Mouse (Mus musculus) regulatory T cell (primary cell): ENCODE data around the gene Pde6g.

ENCODE experiments used
- in situ Hi-C: fragments of 300-600 bp; cut with MboI, MseI; formaldehyde crosslinking; loops from one replicate; pipeline ENCODE4 v1.15.1; 2025; ENCODE audit warnings: high pct_unique_total_duplicates

Pde6g gene

DNA sequence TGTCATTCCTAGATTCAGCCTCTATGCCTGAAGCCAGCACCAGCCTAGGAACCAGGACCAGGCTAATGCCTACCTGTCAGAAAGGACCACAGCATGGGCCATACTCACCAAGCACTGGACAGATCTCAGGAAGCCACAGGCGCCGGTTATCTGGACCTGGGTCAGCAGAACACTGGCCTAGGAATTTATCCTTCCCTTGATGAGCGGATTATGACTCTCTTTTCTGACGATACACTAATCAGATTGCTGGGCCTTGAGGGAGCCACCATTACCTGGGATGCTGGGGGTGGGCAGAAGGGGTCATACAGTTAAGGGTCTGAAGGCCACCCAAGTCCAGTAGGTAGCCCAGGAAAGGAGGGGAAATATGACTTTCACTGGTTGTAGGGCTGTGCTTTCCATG, at the start of gene Pde6g:
TSS of gene Pde6g (minus strand) at position 195 of the 400 bp plus-strand sequence.
- in situ Hi-C loops: no loop called here

DNA sequence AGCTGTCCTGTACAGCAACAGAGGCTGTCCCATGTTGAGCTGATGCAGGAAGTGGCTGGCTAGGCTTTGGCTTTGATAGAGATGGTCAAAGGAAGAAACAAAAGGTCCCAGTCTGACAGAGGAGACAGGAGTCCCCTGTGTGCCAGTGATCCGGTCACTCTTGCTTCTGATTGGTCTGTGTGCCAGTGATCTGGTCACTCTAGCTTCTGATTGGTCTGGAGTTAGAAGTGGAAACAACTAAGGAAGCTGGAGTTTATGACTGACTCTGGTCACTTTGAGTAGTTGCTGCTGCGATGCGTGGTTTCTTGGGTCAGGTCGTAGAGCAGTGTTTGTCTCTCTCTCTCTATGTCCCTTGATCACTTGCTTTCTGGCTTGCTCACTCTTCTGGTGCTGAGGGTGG, 48.4 kb upstream of the Pde6g start:
- in situ Hi-C loops: no loop called here

DNA sequence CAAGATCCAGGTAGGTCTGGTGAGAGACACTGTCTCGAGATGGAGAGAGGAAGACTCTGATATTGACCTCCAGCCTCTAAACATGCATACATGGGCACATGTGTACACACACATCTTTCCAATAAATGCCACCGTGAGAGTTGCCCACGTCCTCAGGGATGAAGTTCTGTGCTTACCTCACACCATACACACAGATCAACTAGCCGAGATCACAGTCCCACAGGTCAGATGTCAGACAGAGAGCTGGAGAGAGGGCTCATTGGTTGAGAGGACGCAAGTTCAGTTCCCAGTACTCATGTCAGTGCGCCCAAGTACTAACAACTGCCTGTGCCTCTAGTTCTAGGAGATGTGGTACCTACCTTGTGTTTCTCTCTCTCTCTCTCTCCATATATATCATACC, 47.7 kb upstream of the Pde6g start:
- in situ Hi-C loops: no loop called here

DNA sequence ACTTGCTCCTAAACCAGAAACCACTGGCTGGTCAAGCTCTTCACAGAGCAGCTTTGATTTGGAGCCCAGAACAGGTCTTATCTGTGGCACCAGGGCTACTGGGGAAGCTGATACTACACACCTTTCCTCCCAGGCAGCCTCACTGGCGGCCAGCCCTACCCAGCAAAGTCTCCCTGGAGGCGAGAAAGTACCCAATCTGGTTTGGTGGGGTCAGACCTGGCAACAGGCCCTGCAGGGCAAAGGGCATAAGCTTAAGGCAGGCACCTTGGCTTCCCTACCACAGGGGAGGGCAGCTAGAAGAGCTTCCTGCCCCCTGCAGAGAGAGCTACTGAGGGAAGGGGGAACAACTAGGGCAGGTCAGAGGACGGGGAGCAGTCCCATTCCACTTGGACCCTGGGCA, 47.1 kb upstream of the Pde6g start:
- in situ Hi-C loops: no loop called here

DNA sequence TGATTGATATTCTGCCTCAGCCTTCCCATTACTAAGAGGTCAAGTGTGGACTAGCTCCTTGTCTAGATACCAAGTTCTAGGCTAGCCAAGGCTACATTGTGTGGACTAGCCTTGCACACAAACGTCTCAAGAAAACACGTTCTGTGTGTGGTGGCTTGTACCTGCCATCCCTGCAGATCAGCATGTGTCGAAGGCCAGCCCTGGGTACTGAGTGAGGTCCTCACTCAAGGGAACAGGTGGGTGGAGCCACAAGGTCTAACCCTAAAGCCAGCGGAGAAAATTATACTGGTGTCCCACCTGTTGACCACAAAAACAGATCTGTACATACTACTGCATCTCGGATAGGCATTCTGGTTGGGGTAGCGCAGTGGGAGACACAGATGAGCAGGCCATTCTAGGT, 46.6 kb upstream of the Pde6g start:
- in situ Hi-C loops: no loop called here

DNA sequence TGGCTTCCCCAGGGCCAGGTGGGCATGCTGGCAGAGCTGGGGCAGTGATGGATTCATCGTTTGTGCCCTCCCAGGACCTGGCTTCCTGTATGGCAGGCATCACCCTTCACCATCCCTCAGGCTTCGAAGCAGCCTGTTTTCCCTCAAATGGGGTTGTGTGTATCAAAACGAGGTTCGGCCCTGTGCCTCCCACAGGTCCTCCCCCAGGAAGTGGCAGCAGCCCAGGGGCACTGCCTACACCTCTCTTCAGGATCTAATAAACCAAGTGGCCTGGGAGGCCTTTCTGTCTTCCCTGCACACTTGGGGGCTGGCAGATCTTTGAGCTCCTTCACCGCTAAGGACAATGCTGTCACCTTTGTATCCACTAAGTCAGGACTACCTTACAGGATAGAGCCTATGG, 45.6 kb upstream of the Pde6g start:
- in situ Hi-C loops: no loop called here

DNA sequence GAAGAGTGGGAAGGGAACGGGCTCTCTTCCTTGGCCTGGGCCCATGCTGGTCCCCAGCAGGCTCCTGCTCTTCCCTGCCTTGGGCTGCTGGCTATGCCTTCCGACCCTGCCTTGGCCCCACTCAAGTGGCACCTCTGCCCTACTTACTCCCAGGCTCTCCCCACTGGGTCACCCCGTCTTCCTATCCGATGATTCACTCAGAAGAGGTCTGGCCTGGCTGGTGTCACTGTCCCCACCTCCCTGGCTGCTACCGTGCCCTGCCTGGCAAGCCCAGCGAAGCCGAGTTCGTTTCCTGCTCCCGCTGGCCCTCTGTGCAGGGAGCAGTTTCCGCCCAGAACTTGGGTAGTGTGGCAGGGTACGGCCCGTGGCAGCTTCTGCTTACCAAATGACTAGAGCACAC, 44.9 kb upstream of the Pde6g start:
- in situ Hi-C loops: no loop called here

DNA sequence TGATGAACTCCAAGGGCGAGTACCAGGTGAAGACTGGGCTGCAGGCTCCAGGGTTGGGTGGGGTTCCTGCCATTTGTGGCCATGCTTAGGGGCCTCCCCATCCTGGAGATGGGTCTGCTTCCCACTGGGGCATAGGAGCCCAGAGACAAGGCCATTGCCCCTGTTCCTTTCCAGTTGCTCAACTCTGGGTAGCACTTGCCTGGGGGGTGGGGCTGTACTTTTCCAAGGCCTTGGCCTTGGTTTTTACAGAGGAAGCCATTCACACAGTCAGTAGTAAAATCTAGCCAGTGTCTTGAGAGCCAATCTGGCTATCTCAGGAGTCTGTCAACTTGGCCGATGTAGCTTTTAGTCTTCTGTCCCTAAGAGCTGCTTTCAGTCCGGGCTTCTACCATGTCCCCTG, 44.1 kb upstream of the Pde6g start:
- in situ Hi-C loops: no loop called here

DNA sequence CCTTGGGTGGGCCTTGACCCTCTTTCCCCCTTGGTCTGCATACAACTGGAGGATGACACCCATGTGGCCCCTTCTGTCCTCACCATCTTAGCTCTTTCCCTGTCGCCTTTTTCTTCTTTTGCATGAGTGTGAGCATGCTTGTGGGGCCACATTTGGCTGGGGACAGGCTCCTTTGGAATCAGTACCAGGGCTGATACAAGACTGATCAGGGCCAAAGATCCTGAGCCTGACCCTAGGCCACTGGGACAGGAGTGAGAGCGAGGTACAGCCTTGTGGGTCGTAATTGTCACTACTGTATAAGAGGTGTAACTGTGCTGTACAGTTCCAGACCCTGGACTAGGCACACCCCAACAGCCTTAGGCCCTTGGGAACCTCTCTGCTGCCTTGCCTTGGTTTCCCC, 40.6 kb upstream of the Pde6g start:
- in situ Hi-C loops: no loop called here

DNA sequence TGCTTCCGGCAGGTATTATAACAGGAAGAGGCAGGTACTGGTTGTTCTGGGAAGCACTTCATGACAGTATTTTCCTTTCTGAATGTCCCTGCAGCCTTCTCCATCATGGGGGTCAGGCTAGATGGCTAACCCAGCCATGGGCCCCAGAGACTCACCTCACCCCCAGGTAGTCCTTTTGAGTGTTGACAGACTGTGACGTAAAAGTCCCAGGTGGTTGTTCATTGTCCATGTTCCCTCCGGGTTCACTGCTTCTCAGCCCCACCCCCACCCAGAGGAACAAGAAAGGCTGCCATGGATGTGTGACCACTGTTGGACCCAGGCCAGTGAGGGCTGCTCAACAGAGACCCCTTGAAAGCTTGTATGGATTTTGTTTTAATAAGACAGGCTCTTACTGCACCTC, 40.1 kb upstream of the Pde6g start:
- in situ Hi-C loops: no loop called here

DNA sequence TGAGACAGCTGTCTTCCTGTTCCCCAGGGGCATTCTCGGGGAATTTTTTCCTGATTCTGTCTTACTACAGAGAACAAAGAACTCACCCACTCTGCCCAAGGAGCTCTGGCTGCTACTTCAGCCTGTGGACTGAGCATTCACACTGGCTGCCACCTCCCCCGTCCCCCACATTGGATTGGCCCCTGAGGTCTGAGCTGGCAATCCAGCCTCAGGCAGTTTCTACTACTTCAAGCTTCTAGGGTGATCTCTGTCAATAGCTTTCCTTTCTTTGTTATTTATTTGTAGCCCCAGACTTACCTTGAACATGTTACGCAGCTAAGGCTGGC, 39.5 kb upstream of the Pde6g start:
- in situ Hi-C loops: no loop called here

DNA sequence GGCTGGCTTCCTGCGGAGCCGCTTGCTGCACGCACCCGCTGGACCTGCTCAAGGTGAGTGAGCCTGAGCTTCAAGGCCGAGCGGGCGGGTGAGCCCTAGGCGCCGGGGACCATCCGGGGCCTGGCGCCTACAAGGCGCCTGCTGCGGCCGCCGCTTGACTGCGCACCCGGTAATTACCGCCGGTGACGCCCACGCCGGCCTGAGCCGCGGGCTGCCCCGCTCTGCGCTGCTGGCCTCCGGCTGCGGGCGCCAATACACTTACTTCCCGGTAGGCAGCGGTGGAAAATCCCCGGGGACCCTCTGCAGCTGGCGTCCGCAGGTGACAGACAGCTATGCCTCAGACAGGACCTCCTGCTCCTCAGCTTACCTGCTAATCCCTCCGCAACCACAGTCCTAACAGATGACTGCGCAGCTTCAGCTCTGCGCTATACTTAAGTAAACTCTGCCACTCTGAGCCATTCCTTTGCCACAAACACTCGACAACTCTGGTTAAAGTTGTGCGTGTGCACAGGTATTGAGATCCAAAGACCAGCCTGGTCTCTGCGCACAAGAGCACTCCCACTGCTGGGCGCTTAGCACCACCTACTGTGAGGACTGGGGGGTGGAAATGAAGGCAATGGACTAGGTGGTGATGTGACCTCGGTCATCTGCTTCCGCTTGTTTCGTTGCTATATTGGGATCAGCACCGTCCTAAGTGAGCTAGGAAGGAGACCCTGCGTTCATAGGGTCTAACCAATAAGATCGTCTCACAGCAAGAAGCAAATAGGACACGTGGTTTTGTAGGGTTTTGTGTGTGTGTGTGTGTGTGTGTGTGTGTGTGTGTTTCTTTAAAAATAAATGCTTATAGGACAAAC, 39.0 kb upstream of the Pde6g start:
- in situ Hi-C loops: no loop called here

DNA sequence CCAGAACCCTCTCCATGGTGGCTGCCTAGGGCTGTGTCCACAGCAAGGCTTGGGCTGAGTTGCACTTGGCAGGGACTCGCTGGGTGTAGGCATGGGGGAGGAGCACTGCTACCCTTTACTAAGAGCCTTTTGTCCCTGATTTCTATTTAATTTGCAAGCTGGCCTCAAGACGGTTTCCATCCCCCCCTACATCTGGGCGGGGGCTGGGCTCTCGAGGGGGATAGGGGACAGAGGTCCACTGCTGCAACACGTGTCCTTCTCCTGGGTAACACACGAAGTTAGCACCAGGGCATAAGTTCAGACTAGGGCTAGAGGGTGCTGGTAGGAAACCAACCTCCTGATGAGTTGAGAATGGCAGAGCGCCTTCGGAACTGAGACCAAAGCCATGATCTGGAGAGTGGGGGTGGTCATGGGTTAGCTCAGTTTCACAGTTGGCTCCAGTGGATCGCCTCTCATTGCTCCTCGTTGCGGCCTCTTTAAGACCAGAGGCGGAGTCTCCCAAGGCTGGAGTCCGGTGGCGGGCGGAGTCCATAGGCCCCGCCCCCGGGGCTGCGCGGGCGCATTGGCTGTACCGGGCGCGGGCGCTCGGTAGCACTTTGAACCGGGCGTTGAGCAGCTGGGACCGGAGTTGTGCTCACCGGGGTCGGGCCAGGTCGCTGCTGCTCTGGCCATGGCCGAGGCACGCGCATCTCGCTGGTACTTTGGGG, 38.2 kb upstream of the Pde6g start, which contains the start of gene Slc25a10:
TSS of gene Slc25a10 (plus strand) at position 524 of the 707 bp plus-strand sequence.
- in situ Hi-C loops: no loop called here

DNA sequence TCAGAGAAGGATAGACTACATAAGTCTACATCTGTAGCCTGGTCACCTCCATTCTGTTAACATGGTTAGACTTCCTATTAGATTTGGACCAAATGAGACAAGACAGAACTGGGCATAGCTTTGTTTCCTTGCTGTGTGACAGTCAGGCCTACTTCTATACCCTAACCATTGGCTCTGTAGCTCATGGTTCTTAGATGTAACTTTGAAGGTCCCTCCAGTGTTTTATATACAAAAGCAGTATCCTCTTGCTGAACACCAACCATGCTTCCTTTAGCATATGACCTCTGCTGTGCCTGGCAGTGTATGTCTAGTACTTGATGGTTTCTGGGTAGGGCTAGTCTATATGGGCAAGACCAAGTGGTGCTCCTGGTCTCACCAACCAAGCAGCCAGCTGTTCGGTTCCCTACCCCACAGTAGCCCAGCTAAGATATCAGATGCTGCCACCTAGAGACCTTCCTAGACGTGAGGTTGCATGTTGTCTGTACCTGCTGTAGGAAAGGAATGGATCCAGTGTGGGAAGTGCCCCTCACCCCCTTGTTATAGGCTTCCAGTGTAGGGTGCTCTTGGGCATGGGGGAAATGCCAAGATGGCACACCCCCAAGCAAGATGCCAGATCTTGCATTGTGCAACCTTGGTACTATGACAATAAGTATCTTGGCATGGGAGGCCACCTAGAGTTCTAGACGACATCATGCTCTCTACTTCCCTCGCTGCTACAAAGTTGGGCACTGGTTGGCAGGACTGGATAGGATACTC, 37.2 kb upstream of the Pde6g start:
- in situ Hi-C loops: no loop called here

DNA sequence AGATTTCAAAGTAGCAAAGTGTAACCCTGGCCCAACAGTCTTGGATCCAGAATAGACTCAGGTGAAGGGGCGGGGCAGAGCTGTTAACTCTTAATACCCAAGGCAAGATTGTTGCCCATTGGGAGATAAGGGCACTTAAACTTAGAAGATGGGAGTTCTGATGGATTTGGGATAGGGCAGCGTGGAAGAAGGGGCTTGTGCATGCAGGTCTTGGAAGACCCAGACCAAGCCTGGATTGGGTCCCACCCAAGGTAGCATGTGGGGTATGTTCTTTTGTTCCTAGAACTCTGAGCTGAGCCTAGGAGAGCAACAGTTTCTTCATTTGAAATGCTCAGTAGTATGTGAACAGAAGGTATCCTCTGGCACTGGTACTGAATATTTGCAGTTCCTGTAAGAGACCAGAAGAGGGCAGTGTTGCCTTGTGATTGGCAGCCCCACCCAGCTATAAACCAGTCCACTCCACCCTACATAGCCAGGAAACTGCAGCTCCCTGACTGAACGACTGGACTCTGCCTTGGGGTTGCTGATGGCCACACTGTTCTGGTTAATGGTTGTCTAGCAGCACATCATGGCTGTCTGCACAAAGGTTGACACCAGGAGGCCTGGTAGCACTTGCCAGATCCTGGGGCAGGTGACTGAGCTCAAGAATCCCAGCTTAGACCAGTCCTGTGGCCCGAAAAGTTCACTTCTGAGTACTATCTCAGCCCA, 35.9 kb upstream of the Pde6g start:
- in situ Hi-C loops: no loop called here

DNA sequence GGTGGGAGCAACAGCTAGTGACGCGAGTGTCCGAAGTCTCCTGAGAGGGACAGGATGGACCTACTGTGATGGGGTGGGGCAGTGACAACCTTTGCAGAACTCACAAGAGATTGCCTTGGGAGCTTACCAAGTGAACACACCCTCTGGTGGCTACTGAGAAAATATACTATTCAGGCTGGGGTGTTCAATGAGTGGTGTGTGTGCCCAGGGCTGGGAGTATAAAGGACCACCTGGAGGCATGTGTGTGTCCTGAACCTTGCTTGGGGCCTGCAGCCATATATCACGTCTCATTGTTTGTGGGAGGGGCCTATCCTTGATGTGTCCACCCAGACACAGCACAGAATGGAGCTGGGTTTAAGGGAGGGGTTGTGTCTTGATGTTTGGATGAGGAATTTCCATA, 35.2 kb upstream of the Pde6g start:
- in situ Hi-C loops: no loop called here

DNA sequence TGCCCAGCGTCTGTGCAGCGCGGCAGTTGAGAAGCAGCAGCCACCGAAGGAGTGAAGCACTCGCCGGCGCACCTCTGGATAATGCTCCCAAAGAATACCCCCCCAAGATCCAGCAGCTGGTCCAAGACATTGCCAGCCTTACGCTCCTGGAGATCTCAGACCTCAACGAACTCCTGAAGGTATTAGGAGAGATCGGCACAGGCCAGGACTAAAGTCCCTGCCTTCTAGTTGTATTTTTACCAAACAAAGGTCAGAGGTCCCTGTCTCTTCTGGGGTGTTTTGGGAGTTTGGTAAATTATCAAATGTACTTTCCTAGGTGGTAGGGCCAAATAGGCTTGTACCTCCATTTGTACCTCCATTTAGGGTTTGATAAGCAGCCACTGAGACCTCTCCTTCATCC, 32.0 kb upstream of the Pde6g start:
- in situ Hi-C loops: no loop called here

DNA sequence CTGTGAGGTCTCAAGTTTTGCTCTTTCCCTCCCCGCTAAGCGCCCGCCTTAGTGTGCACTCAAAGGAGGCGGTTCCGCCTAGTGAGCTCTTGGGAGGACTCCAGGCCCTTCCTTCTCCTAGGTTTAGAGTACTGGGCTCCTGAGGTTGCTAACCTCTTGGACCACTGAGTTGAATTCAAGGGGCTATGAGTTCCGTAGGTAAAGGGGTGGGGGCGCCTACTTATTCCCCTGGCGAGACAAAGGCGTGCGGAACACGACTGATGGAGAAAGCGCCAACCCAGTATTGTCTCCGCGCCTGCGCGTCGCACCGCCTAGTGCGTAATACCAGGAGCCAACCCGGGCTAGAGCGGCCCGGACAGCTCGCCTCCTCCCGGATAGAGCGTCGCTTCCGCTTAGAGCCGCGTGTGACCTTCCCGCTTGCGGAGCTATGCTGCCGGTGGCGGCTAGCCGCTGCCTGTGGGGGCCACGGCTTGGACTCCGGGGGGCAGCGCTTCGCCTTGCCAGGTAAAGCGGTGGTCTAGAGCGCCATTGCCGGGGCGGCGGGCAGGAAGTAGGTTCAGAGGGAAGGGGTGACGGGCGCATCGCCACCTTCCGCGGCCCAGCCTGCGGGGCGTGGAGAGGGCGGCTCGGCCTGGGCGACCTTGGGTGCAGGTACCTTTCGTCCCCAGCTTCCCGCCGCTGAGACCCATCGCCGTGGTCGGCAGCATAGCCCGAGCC, 31.1 kb upstream of the Pde6g start, which contains the start of gene Mrpl12:
TSS of gene Mrpl12 (plus strand) at position 349 of the 717 bp plus-strand sequence.
- in situ Hi-C loops: no loop called here

DNA sequence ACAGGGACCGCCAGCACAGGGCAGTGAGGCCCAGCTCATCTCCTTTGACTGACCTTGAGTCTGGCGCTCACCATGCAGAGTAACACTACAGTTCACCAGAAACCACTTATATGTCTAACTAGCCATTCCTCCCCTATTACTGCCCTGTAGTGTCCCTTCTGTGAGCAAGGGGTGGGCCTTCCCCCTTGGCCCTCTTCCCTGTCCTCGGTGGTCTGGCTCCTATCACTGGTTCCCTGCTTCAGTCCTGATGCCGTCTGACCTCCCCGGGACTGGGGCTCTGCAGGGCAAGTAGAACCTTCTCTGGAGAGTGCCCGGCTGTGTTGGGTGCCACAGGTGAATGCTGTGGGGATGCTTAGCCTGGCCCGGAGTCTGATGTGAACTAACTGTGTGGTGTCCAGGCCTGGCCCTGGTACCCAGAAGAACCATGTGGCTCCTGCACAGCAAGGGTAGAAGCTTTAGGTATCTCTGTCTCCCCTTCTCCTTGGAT, 30.2 kb upstream of the Pde6g start:
- in situ Hi-C loops: no loop called here

DNA sequence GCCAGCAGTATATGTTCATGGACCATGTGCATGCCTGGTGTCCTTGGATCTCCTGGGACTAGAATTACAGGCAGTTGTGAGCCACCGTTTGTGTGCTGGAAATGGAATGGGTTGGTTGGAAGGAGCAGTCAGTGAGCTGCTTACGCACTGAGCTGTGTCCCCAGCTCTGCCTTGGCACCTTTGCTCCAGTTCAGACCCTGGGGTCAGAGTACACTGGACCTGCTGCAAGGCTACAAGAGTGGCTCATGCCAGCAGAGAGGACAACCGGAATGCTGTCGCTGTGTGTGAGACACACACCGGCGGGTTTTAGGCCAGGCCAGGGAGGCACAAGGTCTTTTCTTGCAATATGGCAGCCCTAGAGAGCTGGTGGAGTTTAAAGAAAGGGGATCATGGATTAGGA, 18.8 kb upstream of the Pde6g start:
- in situ Hi-C loops: no loop called here

DNA sequence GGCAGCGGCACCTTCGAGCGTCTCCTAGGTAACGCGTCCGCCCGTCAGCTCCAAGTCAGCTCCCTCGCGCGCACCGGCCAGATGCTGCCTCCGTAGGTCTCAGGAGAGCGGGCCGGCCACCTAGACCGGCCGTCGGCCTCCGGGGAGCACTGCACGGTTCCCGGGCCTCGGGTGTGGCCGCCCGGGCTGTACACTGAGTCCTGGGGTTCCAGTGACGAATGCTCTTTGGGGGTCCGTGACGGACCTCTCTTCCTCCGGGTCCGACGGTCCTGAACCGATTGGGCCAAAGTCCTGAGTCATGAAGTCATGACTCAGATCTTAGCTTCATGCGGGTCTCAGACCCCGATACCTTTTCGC, 14.4 kb upstream of the Pde6g start:
- in situ Hi-C loops: no loop called here
